Mouse (Mus musculus) limb, embryonic 10.5 days (tissue): ENCODE measurements around the gene Defa30. TPM values are rescaled to one million over a fixed set of nuclear protein-coding genes. Genes with fewer than 3 reads are reported as not detected.
"Not testable (repeated sequence)": the region's sequence is repeated elsewhere in the genome, so short reads cannot be mapped to it uniquely, and the experiment has no call there.

Source experiments
- DNase-seq: peaks from one replicate; pipeline ENCODE4 v3.0.0-alpha.2; 2017; ENCODE audit warnings: low spot score
- H3K27ac ChIP-seq: fragments of 300-500 bp; sonication (generic); 2 replicates; pipeline ENCODE4 v1.5.1; 2016; ENCODE audit warnings: mild to moderate bottlenecking
- H3K27me3 ChIP-seq: fragments of 300-500 bp; sonication (generic); 2 replicates; pipeline ENCODE4 v1.6.1; 2016; ENCODE audit warnings: low read depth, mild to moderate bottlenecking; ENCODE audit not compliant: poor library complexity, severe bottlenecking
- H3K36me3 ChIP-seq: fragments of 300-500 bp; sonication (generic); 2 replicates; pipeline ENCODE4 v1.6.1; 2016; ENCODE audit warnings: mild to moderate bottlenecking, moderate library complexity
- H3K4me1 ChIP-seq: fragments of 300-500 bp; sonication (generic); 2 replicates; pipeline ENCODE4 v1.6.1; 2016
- H3K4me3 ChIP-seq: fragments of 300-500 bp; sonication (generic); 2 replicates; pipeline ENCODE4 v1.5.1; 2016; ENCODE audit warnings: mild to moderate bottlenecking, moderate library complexity
- H3K9me3 ChIP-seq: fragments of 300-500 bp; sonication (generic); replicated peaks from 2 replicates; pipeline ENCODE4 v1.6.1; 2016; ENCODE audit warnings: mild to moderate bottlenecking
- WGBS: fragments of 180-500 bp; shearing (Covaris S2); methylation state at CpG from one replicate; pipeline ENCODE4 v1.1.7; 2016; 5-methylcytosine and 5-hydroxymethylcytosine counted together
- polyA plus RNA-seq: library from polyadenylated mRNA; unstranded; fragments of >200 nt; fragmentation: Nextera tagmentation; extraction: Ambion mirVana; gene quantifications from 2 replicates; pipeline ENCODE4 v1.2.1, GENCODE M21; 2016

The Defa30 gene
- not detected in 2 replicates for polyA plus RNA-seq

DNA sequence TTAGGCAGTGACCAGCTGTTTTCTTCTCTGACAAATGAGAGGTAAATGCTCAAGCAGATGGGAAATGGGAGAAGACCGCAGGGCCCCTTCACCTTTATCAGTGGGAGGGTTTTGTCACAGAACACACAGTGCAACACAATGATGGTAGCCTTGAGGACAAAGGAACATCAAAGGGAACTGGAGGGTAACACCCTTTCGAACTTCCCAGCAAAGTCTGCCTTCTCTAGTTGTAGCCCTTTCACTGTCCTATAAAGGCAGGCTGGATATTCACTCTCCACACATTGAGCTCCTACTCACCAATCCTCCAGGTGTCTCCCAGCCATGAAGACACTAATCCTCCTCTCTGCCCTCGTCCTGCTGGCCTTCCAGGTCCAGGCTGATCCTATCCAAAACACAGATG, at the start of gene Defa30:
Gene Defa30 (plus strand): TSS at position 301 of the 400 bp plus-strand sequence.
- not testable (repeated sequence) for H3K27ac ChIP-seq, H3K36me3 ChIP-seq, DNase-seq, H3K4me3 ChIP-seq, H3K9me3 ChIP-seq, H3K4me1 ChIP-seq, H3K27me3 ChIP-seq
- 71% methylated on average over 3 of the region's 3 CpGs for WGBS

DNA sequence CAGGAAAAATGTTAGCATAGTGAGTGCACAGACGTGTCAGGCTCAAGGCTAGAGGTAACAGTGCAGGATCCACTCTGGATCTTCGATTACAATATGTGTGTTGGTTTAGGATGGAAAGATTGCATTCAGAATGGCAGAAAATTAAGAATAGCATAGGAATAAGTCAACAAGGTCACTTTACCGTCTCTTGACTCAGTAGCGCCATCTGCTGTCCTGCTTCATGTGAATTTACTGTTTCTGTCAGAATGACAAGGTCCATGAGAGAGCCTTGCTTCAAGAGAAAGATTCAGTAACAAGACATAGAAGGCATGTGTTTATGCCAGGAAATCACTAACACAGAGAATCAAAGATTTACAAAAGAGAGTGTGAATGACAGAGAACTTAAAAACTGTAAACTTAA, 41.3 kb upstream of the Defa30 start:
- H3K27me3 ChIP-seq, result no peaks in the 10 kb centered on the region
- no peaks in the 10 kb centered on the region for H3K9me3 ChIP-seq
- DNase-seq, result no peak
- H3K4me3 ChIP-seq, result no peak overlapping the region
- no peaks in the 10 kb centered on the region for H3K36me3 ChIP-seq
- no peaks in the 10 kb centered on the region for H3K4me1 ChIP-seq
- H3K27ac ChIP-seq, result no peak overlapping the region
- 39% methylated on average over 4 of the region's 4 CpGs for WGBS

DNA sequence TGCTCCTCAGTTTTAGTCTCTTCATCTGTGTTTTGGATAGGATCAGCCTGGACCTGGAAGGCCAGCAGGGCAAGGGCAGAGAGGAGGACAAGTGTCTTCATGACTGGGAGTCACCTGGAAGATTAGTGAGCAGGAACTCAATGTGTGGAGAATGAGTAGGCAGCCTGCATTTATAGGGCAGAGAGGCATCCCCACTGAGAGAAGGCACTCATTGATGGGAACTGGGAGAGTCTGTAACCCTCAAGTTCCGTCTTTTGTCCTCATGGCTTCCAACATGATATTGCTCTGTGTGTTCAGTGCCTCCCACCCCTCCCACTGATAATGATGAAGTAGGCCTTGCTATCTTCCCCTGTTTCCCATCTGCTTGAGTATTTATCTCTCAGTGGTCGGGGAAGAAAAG, 38.5 kb upstream of the Defa30 start, which contains the start of gene Gm14851:
Gene Gm14851 (minus strand): TSS at position 101 of the 400 bp plus-strand sequence.
- not testable (repeated sequence) for H3K36me3 ChIP-seq, H3K27ac ChIP-seq, DNase-seq, H3K9me3 ChIP-seq, H3K4me1 ChIP-seq, H3K27me3 ChIP-seq, H3K4me3 ChIP-seq
- no CpG with 5 or more reads among the region's 2 CpGs for WGBS

DNA sequence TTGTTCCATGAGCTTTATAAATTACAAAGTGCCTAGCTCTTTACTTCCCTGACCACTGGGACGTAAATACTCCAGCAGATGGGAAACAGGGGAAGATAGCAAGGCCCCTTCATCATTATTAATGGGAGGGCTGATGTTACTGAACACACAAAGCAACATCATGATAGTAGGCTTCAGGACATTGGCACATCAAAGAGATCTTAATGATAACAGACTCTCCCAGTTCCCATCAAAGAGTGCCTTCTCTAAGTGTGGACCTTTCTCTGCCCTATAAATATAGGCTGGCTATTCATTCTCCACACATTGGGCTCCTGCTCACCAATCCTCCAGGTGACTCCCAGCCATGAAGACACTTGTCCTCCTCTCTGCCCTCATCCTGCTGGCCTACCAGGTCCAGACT, 27.5 kb downstream of the Defa30 start, which contains the start of gene Defa22:
Gene Defa22 (plus strand): TSS at position 301 of the 400 bp plus-strand sequence.
- WGBS, result no CpG with 5 or more reads among the region's 1 CpGs
- H3K9me3 ChIP-seq, result not testable (repeated sequence)

More for the DNA sequence above, 27.5 kb downstream of the Defa30 start, which contains the start of gene Defa22:
- not testable (repeated sequence) for H3K36me3 ChIP-seq, H3K27me3 ChIP-seq, DNase-seq, H3K4me3 ChIP-seq, H3K27ac ChIP-seq, H3K4me1 ChIP-seq

Other genes with a start within 250 kb of the Defa30 start
- not detected in 2 replicates for gene Defb33, start 242.0 kb upstream of the Defa30 start, polyA plus RNA-seq
- not detected in 2 replicates for gene Gm15056, start 232.0 kb upstream of the Defa30 start, polyA plus RNA-seq
- not detected in 2 replicates for gene Gm6040, start 212.6 kb upstream of the Defa30 start, polyA plus RNA-seq
- gene AY761185, start 189.9 kb upstream of the Defa30 start, polyA plus RNA-seq, result not detected in 2 replicates
- gene Defa21, start 109.1 kb upstream of the Defa30 start, polyA plus RNA-seq, result not detected in 2 replicates
- not detected in 2 replicates for gene Defa23, start 79.6 kb upstream of the Defa30 start, polyA plus RNA-seq
- gene Defa35, start 69.6 kb upstream of the Defa30 start, polyA plus RNA-seq, result not detected in 2 replicates
- not detected in 2 replicates for gene Defa25, start 50.2 kb upstream of the Defa30 start, polyA plus RNA-seq
- gene Gm14851, start 38.6 kb upstream of the Defa30 start, polyA plus RNA-seq, result not detected in 2 replicates
- not detected in 2 replicates for gene Defa22, start 27.6 kb downstream of the Defa30 start, polyA plus RNA-seq
- not detected in 2 replicates for gene Defa31, start 57.0 kb downstream of the Defa30 start, polyA plus RNA-seq
- not detected in 2 replicates for gene Gm15293, start 66.9 kb downstream of the Defa30 start, polyA plus RNA-seq
- gene Gm15292, start 115.1 kb downstream of the Defa30 start, polyA plus RNA-seq, result not detected in 2 replicates
- gene Defa27, start 180.9 kb downstream of the Defa30 start, polyA plus RNA-seq, result not detected in 2 replicates
- gene Defa29, start 192.4 kb downstream of the Defa30 start, polyA plus RNA-seq, result not detected in 2 replicates
- gene Defa2, start 243.9 kb downstream of the Defa30 start, polyA plus RNA-seq, result not detected in 2 replicates